Comparison of ENCODE assay signal across 9 mouse cellular contexts in the genomic region with DNA sequence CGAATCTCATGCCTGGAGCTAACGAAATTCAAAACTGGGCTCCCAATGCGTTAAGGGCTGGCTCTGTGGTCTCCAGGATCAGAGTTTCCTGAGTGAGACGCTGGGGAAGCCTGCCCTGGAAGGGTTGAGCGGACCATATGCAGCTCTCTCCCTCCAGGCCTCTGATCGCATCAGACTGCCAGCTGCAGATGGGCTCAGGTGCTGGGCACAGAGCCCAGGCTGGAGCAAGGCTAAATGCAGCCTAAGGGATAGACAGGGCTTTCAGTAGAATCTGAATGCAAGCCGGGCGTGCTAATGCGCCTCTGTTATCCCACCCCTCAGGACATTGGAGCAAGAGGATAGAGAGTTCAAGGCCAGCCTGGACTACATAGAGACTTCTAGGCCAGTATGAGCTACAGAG. TPM values are rescaled to one million over a fixed set of nuclear protein-coding genes. Genes with fewer than 3 reads are reported as not detected.
DNase-seq lines count a peak whose midpoint lies in the region; ATAC-seq and TF ChIP-seq lines count a peak whose summit lies in the region.
"Had no signal": no experiment of that assay in that cellular context is flagged by ENCODE, and none has a peak within 500 bp of the region (broad histone marks: within the 10 kb centered on the region; RNA-seq: fewer than 3 reads in every experiment).

No protein-coding gene starts in this region.

- H3K27me3 ChIP-seq in liver, adult 2 months (ENCODE audit: control insufficient read depth, insufficient read depth, low read length) = no peaks in the 10 kb centered on the region
- peaks cover 33% of the 10 kb centered on the region for H3K27me3 ChIP-seq in liver, embryonic 12.5 days (replicated peaks)
- no peaks in the 10 kb centered on the region for H3K27me3 ChIP-seq in forebrain, embryonic 16.5 days (replicated peaks; ENCODE audit: control insufficient read depth, insufficient read depth, low read length)
- no peaks in the 10 kb centered on the region for H3K27me3 ChIP-seq in midbrain, embryonic 16.5 days (ENCODE audit: control insufficient read depth, insufficient read depth, low read depth, low read length)
- H3K27me3 ChIP-seq in thymus, adult 2 months (ENCODE audit: control insufficient read depth, insufficient read depth, low read length) = no peaks in the 10 kb centered on the region

- H3K79me2 ChIP-seq in liver, adult 2 months (ENCODE audit: control insufficient read depth, insufficient read depth, low read length) = no peaks in the 10 kb centered on the region

- H3K4me3 ChIP-seq in liver, adult 2 months (ENCODE audit: insufficient read depth, low read depth, low read length) = no peak overlapping the region
- H3K4me3 ChIP-seq in liver, embryonic 12.5 days = no peak overlapping the region
- H3K4me3 ChIP-seq in forebrain, embryonic 16.5 days (replicated peaks; ENCODE audit: low read length) = no peak overlapping the region
- H3K4me3 ChIP-seq in midbrain, embryonic 16.5 days (ENCODE audit: low read depth, low read length) = no peak overlapping the region
- H3K4me3 ChIP-seq in thymus, adult 2 months (ENCODE audit: control insufficient read depth, insufficient read depth, low read length) = no peak overlapping the region

- 47% methylated on average over 9 of the region's 9 CpGs for WGBS in liver, adult 2 months
- WGBS in liver, embryonic 12.5 days (ENCODE audit: insufficient replicate concordance) = 66% methylated on average over 9 of the region's 9 CpGs
- WGBS in forebrain, embryonic 16.5 days = 41% methylated on average over 9 of the region's 9 CpGs
- WGBS in midbrain, embryonic 16.5 days = 54% methylated on average over 9 of the region's 9 CpGs
- WGBS in thymus, adult 2 months = 93% methylated on average over 9 of the region's 9 CpGs

- ATAC-seq in liver, embryonic 12.5 days = no peak
- peak; percentile 77 for ATAC-seq in forebrain, embryonic 16.5 days
- ATAC-seq in midbrain, embryonic 16.5 days = 0 out of 2 replicates have a peak, but pooled peaks have one; percentile 37

- H3K4me2 ChIP-seq in liver, embryonic 12.5 days = no peak overlapping the region
- no peak overlapping the region for H3K4me2 ChIP-seq in forebrain, embryonic 16.5 days (ENCODE audit: low read length)
- no peak overlapping the region for H3K4me2 ChIP-seq in midbrain, embryonic 16.5 days (ENCODE audit: low read length)

- DNase-seq in adrenal gland, adult (ENCODE audit: inconsistent age in 2 of 2, low spot score in 1 of 2) = peak; percentile 29 to 59
- no peak for DNase-seq in adrenal gland, adult 18-20 months (ENCODE audit: low spot score in 2 of 2)
- no peak for DNase-seq in liver, adult 2 months (ENCODE audit: extremely low read depth, low read depth, low spot score)
- no peak for DNase-seq in thymus, postnatal 36 days
- no peak for DNase-seq in thymus, adult 2 months

- no peak for TF ChIP-seq POLR2A in liver, adult 2 months (IDR thresholded peaks at IDR 0.05; ENCODE audit: extremely low read depth, insufficient read depth, low read length)
- no peak for TF ChIP-seq POLR2A in thymus, adult 2 months (IDR thresholded peaks at IDR 0.05; ENCODE audit: control insufficient read depth, extremely low read depth, insufficient read depth, low read length, poor library complexity)

- no peaks in the 10 kb centered on the region for H3K9me3 ChIP-seq in liver, embryonic 12.5 days (replicated peaks)
- H3K9me3 ChIP-seq in forebrain, embryonic 16.5 days (ENCODE audit: control insufficient read depth, low read length) = no peaks in the 10 kb centered on the region
- no peaks in the 10 kb centered on the region for H3K9me3 ChIP-seq in midbrain, embryonic 16.5 days (replicated peaks; ENCODE audit: control insufficient read depth, low read length, poor library complexity, severe bottlenecking)

- H3K4me1 ChIP-seq in liver, adult 2 months (ENCODE audit: control insufficient read depth, insufficient read depth, low read length) = peaks cover 7% of the 10 kb centered on the region
- peaks cover 24% of the 10 kb centered on the region for H3K4me1 ChIP-seq in liver, embryonic 12.5 days
- peaks cover 27% of the 10 kb centered on the region for H3K4me1 ChIP-seq in forebrain, embryonic 16.5 days (replicated peaks; ENCODE audit: control insufficient read depth, insufficient read depth, low read length)
- peaks cover 19% of the 10 kb centered on the region for H3K4me1 ChIP-seq in midbrain, embryonic 16.5 days (ENCODE audit: control insufficient read depth, insufficient read depth, low read length)
- peaks cover 9% of the 10 kb centered on the region for H3K4me1 ChIP-seq in thymus, adult 2 months (replicated peaks; ENCODE audit: control insufficient read depth, insufficient read depth, low read length)

- H3K9ac ChIP-seq in liver, adult 2 months (ENCODE audit: low read depth, low read length) = no peak overlapping the region
- H3K9ac ChIP-seq in liver, embryonic 12.5 days = no peak overlapping the region
- no peak overlapping the region for H3K9ac ChIP-seq in forebrain, embryonic 16.5 days (replicated peaks; ENCODE audit: low read depth, low read length)
- no peak overlapping the region for H3K9ac ChIP-seq in midbrain, embryonic 16.5 days (ENCODE audit: low read depth, low read length)

- TF ChIP-seq CTCF in liver, adult 2 months (IDR thresholded peaks at IDR 0.05; ENCODE audit: low read depth, low read length) = no peak
- TF ChIP-seq CTCF in thymus, adult 2 months (IDR thresholded peaks at IDR 0.05; ENCODE audit: borderline replicate concordance, control insufficient read depth, extremely low read depth, insufficient read depth, low read length, poor library complexity) = no peak

- H3K36me3 ChIP-seq in liver, adult 2 months (ENCODE audit: control insufficient read depth, insufficient read depth, low read length) = no peaks in the 10 kb centered on the region
- H3K36me3 ChIP-seq in liver, embryonic 12.5 days = no peaks in the 10 kb centered on the region
- no peaks in the 10 kb centered on the region for H3K36me3 ChIP-seq in forebrain, embryonic 16.5 days (ENCODE audit: control insufficient read depth, insufficient read depth)
- no peaks in the 10 kb centered on the region for H3K36me3 ChIP-seq in midbrain, embryonic 16.5 days (ENCODE audit: control insufficient read depth, insufficient read depth, low read length)
- no peaks in the 10 kb centered on the region for H3K36me3 ChIP-seq in thymus, adult 2 months (ENCODE audit: control insufficient read depth, insufficient read depth, low read length)

- H3K27ac ChIP-seq in liver, adult 2 months (replicated peaks; ENCODE audit: insufficient read depth, low read depth, low read length) = peak overlapping the region; percentile 66
- no peak overlapping the region for H3K27ac ChIP-seq in liver, embryonic 12.5 days
- peak overlapping the region; percentile 16; the same call in 1 of the 2 replicates for H3K27ac ChIP-seq in forebrain, embryonic 16.5 days (ENCODE audit: low read length)
- 0 out of 2 replicates have a peak overlapping the region, but pooled peaks have one; percentile 22 for H3K27ac ChIP-seq in midbrain, embryonic 16.5 days (ENCODE audit: low read length)
- no peak overlapping the region for H3K27ac ChIP-seq in thymus, adult 2 months (ENCODE audit: control insufficient read depth, insufficient read depth, low read length)

RNA-seq across cellular contexts. Expression of gene Calm2, which starts 31.8 kb away (rescaled TPM):
- total RNA-seq in adrenal gland, adult 18-20 months (2021) = 100 to 1,000 TPM; 343 to 481 TPM
- total RNA-seq in liver, adult 2 months (2014; rRNA removed) = 181 and 257 TPM in 2 replicates
- polyA plus RNA-seq in liver, adult 2 months (2012; rRNA removed) = 19.7 and 20.9 TPM in 2 replicates
- polyA plus RNA-seq in liver, embryonic 12.5 days (2016; fragmentation: Nextera tagmentation; extraction: Ambion mirVana) = 401 and 435 TPM in 2 replicates
- polyA plus RNA-seq in forebrain, embryonic 16.5 days (2015; fragmentation: Nextera tagmentation; extraction: Ambion mirVana) = 1,924 and 2,147 TPM in 2 replicates
- 2,230 and 2,642 TPM in 2 replicates for polyA plus RNA-seq in midbrain, embryonic 16.5 days (2015; fragmentation: Nextera tagmentation; extraction: Ambion mirVana)
- polyA plus RNA-seq in thymus, adult 2 months (2012; rRNA removed) = 57.1 and 57.3 TPM in 2 replicates

RNA-seq across cellular contexts. Expression of gene Stpg4, which starts 51.0 kb away (rescaled TPM):
- not detected for total RNA-seq in adrenal gland, adult 18-20 months (2021)
- total RNA-seq in liver, adult 2 months (2014; rRNA removed) = not detected in 2 replicates
- not detected in 2 replicates for polyA plus RNA-seq in liver, adult 2 months (2012; rRNA removed)
- not detected in 2 replicates for polyA plus RNA-seq in liver, embryonic 12.5 days (2016; fragmentation: Nextera tagmentation; extraction: Ambion mirVana)
- polyA plus RNA-seq in forebrain, embryonic 16.5 days (2015; fragmentation: Nextera tagmentation; extraction: Ambion mirVana) = not detected in 2 replicates
- 0.34 TPM in 1 of 2 replicates, not detected in the other for polyA plus RNA-seq in midbrain, embryonic 16.5 days (2015; fragmentation: Nextera tagmentation; extraction: Ambion mirVana)
- 0.24 TPM in 1 of 2 replicates, not detected in the other for polyA plus RNA-seq in thymus, adult 2 months (2012; rRNA removed)
- polyA plus RNA-seq: large intestine, adult 2 months had no signal

Comparison
In these comparisons a context has a peak if more than half of its experiments do, and no peak if none do; other contexts are left out.
1. DNase-seq: peak in adrenal gland, adult (2 of 2); none in adrenal gland, adult 18-20 months (0 of 2), liver, adult 2 months (single experiment), thymus, postnatal 36 days (0 of 2) and thymus, adult 2 months (single experiment).
2. H3K27ac ChIP-seq: peak in liver, adult 2 months (single experiment), forebrain, embryonic 16.5 days (single experiment) and midbrain, embryonic 16.5 days (single experiment); none in liver, embryonic 12.5 days (single experiment) and thymus, adult 2 months (single experiment).